Mouse (Mus musculus) CH12.LX (cell line): ENCODE data around the gene BC005537.

Source experiments
- CTCF ChIP-seq, 2 experiments: IDR thresholded peaks in 1 of 2; conservative IDR thresholded peaks in 1 of 2; 2 replicates each; pipeline ENCODE4 v1.5.1; 2011 to 2012; ENCODE audit warnings: low read depth in 2 of 2, low read length in 2 of 2, improper control_type of control experiment in 1 of 2, inconsistent platforms in 1 of 2, mild to moderate bottlenecking in 1 of 2, moderate library complexity in 1 of 2
- RCOR1 ChIP-seq: conservative IDR thresholded peaks from 2 replicates; pipeline ENCODE4 v1.6.1; 2012; ENCODE audit warnings: low read depth, mild to moderate bottlenecking, inconsistent platforms, low read length, improper control_type of control experiment
- SMC3 ChIP-seq: IDR thresholded peaks from 2 replicates; pipeline ENCODE4 v1.6.1; 2011; ENCODE audit warnings: low read depth, low read length, improper control_type of control experiment
- ZNF384 ChIP-seq: IDR thresholded peaks from 2 replicates; pipeline ENCODE4 v1.6.1; 2012; ENCODE audit warnings: low read depth, low read length, improper control_type of control experiment, inconsistent platforms

DNA sequence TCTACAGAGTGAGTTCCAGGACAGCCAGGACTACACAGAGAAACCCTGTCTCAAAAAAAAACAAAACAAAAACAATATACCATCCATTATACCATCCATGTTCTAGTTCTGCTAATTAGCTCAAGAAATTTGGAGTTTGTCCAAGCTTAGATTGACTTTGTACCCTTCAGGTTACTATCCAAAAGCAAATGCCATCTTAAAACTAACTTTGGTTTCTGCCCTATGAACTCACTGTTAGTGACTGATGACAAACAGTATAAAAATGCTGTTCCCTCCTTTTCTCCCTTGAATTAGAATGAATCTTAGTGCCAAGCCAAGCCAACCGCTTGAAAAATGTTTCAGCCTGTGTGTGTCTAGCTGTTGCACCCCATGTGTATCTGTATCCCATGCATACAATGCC, 13.2 kb downstream of the BC005537 start:
- TF ChIP-seq RCOR1 (no peak), SMC3 (no peak), ZNF384 (no peak), CTCF (conservative IDR thresholded peaks at IDR 0.05 in 1 of 2, IDR thresholded peaks at IDR 0.05 in 1 of 2; ENCODE audit: low read depth in 2 of 2, low read length in 2 of 2) (no peak)
